ENCODE assay signal across 10 mouse cellular contexts in genomic region chr12:72939616-72940015, GRCm38 (mm10). TPM values are rescaled to one million over a fixed set of nuclear protein-coding genes. Genes with fewer than 3 reads are reported as not detected.
A peak's percentile ranks its signal among the peaks of the same experiment; 100 is the strongest.
DNase-seq lines count a peak whose midpoint lies in the region; ATAC-seq lines count a peak whose summit lies in the region.
"Had no signal": no experiment of that assay in that cellular context is flagged by ENCODE, and none has a peak within 500 bp of the region (broad histone marks: within the 10 kb centered on the region; RNA-seq: fewer than 3 reads in every experiment).

Six6 (plus strand) TSS chr12:72939892.

- peak within 1 kb of the TSS; percentile 31 for H3K4me2 ChIP-seq in embryonic facial prominence, embryonic 11.5 days (ENCODE audit: low read depth, low read length)
- peak within 1 kb of the TSS; percentile 22; the same call in 1 of the 2 replicates for H3K4me2 ChIP-seq in intestine, embryonic 16.5 days (ENCODE audit: low read depth, low read length)
- H3K4me2 ChIP-seq in neural tube, embryonic 14.5 days (ENCODE audit: low read depth, low read length) = peak within 1 kb of the TSS; percentile 24; the same call in 1 of the 2 replicates

- H3K9ac ChIP-seq in embryonic facial prominence, embryonic 11.5 days (replicated peaks; ENCODE audit: low read length) = peak within 1 kb of the TSS; percentile 43
- no peak within 1 kb of the TSS for H3K9ac ChIP-seq in intestine, embryonic 16.5 days (ENCODE audit: low read depth, low read length)
- H3K9ac ChIP-seq in neural tube, embryonic 14.5 days (replicated peaks; ENCODE audit: low read depth, low read length) = no peak within 1 kb of the TSS

- peaks cover 60% of the 10 kb centered on the region for H3K27me3 ChIP-seq in embryonic facial prominence, embryonic 11.5 days (ENCODE audit: control insufficient read depth, insufficient read depth, low read length)
- H3K27me3 ChIP-seq in intestine, embryonic 16.5 days (replicated peaks; ENCODE audit: control insufficient read depth, insufficient read depth, low read length) = peaks cover 69% of the 10 kb centered on the region
- H3K27me3 ChIP-seq in neural tube, embryonic 14.5 days (ENCODE audit: control insufficient read depth, insufficient read depth, low read length) = peaks cover 63% of the 10 kb centered on the region

- no peaks in the 10 kb centered on the region; the same call in 1 of the 2 replicates for H3K4me1 ChIP-seq in embryonic facial prominence, embryonic 11.5 days (ENCODE audit: control insufficient read depth, insufficient read depth, low read length)
- H3K4me1 ChIP-seq in intestine, embryonic 16.5 days (ENCODE audit: control insufficient read depth, insufficient read depth, low read length) = peaks cover 4% of the 10 kb centered on the region
- H3K4me1 ChIP-seq in neural tube, embryonic 14.5 days (ENCODE audit: control insufficient read depth, insufficient read depth, low read length) = no peaks in the 10 kb centered on the region

- 0 out of 2 replicates have a peak within 1 kb of the TSS, but pooled peaks have one; percentile 0 for H3K27ac ChIP-seq in embryonic facial prominence, embryonic 11.5 days (replicated peaks; ENCODE audit: low read depth, low read length)
- no peak within 1 kb of the TSS for H3K27ac ChIP-seq in intestine, embryonic 16.5 days (ENCODE audit: low read length)
- no peak within 1 kb of the TSS for H3K27ac ChIP-seq in neural tube, embryonic 14.5 days (ENCODE audit: low read depth, low read length)

- H3K9me3 ChIP-seq in embryonic facial prominence, embryonic 11.5 days (replicated peaks; ENCODE audit: control insufficient read depth, low read length) = no peaks in the 10 kb centered on the region
- H3K9me3 ChIP-seq in intestine, embryonic 16.5 days (ENCODE audit: control insufficient read depth, low read length) = no peaks in the 10 kb centered on the region
- no peaks in the 10 kb centered on the region for H3K9me3 ChIP-seq in neural tube, embryonic 14.5 days (ENCODE audit: control insufficient read depth, low read length)

- 0% methylated on average over 27 of the region's 28 CpGs for WGBS in embryonic facial prominence, embryonic 11.5 days
- WGBS in intestine, embryonic 16.5 days = under 1% methylated on average over 28 of the region's 28 CpGs
- under 1% methylated on average over 28 of the region's 28 CpGs for WGBS in neural tube, embryonic 14.5 days

- H3K4me3 ChIP-seq in embryonic facial prominence, embryonic 11.5 days (ENCODE audit: low read depth, low read length) = peak within 1 kb of the TSS; percentile 22
- 0 out of 2 replicates have a peak within 1 kb of the TSS, but pooled peaks have one; percentile 2 for H3K4me3 ChIP-seq in intestine, embryonic 16.5 days (ENCODE audit: low read length)
- H3K4me3 ChIP-seq in neural tube, embryonic 14.5 days (ENCODE audit: low read depth, low read length) = no peak within 1 kb of the TSS

- DNase-seq in kidney, postnatal 10 days = peak; percentile 23
- no peak for DNase-seq in kidney, adult 9 months
- DNase-seq in embryonic facial prominence, embryonic 11.5 days (ENCODE audit: low spot score) = peak; percentile 83
- no peak for DNase-seq in ovary, postnatal 36 days (ENCODE audit: low spot score)
- DNase-seq in adrenal gland, adult 2 months = no peak
- DNase-seq in gastrocnemius, postnatal 25 days = no peak

- H3K36me3 ChIP-seq in embryonic facial prominence, embryonic 11.5 days (replicated peaks; ENCODE audit: control insufficient read depth, insufficient read depth, low read depth, low read length) = no peaks in the 10 kb centered on the region
- H3K36me3 ChIP-seq in intestine, embryonic 16.5 days (ENCODE audit: control insufficient read depth, insufficient read depth, low read length) = no peaks in the 10 kb centered on the region
- H3K36me3 ChIP-seq in neural tube, embryonic 14.5 days (ENCODE audit: control insufficient read depth, insufficient read depth, low read length) = no peaks in the 10 kb centered on the region

- peak; percentile 92 for ATAC-seq in embryonic facial prominence, embryonic 11.5 days (replicated peaks; ENCODE audit: insufficient number of reproducible peaks, low FRiP score, low TSS enrichment, low read depth)
- no peak for ATAC-seq in intestine, embryonic 16.5 days
- 0 out of 2 replicates have a peak, but pooled peaks have one; percentile 28 for ATAC-seq in neural tube, embryonic 14.5 days (ENCODE audit: low read depth)
- ATAC-seq: Patski had no signal

RNA-seq across cellular contexts. Expression of gene Six6, which starts in this region (rescaled TPM):
- 7.9 and 11.6 TPM in 2 replicates for polyA plus RNA-seq in embryonic facial prominence, embryonic 11.5 days (2014; fragmentation: Nextera tagmentation; extraction: Ambion mirVana)
- not detected in 2 replicates for polyA plus RNA-seq in intestine, embryonic 16.5 days (2015; fragmentation: Nextera tagmentation; extraction: Ambion mirVana)
- polyA plus RNA-seq in neural tube, embryonic 14.5 days (2014; fragmentation: Nextera tagmentation; extraction: Ambion mirVana) = not detected in 2 replicates
- total RNA-seq in adrenal gland, adult 2 months (2021) = not detected
- polyA plus RNA-seq in adrenal gland, adult 2 months (2012; rRNA removed) = not detected in 2 replicates
- not detected for total RNA-seq in gastrocnemius, postnatal 25 days (2021)
- polyA plus RNA-seq: gonadal fat pad, adult 2 months; Patski had no signal

Comparison
In these comparisons a context has a peak if more than half of its experiments do, and no peak if none do; other contexts are left out.
1. DNase-seq: peak in kidney, postnatal 10 days (single experiment) and embryonic facial prominence, embryonic 11.5 days (single experiment); none in kidney, adult 9 months (single experiment), ovary, postnatal 36 days (single experiment), adrenal gland, adult 2 months (single experiment) and gastrocnemius, postnatal 25 days (single experiment).
2. Peak in ATAC-seq and H3K4me2 ChIP-seq in neural tube, embryonic 14.5 days; RNA of the gene not detected or under 1 TPM.
3. Peak in every context shown above with its lines, with median percentiles within 50 percentile points of each other: H3K4me2 ChIP-seq.